Mouse (Mus musculus) thymus, postnatal 0 days (tissue): ENCODE results near the gene Pgm2l1. TPM values are rescaled to one million over a fixed set of nuclear protein-coding genes. Genes with fewer than 3 reads are reported as not detected.

Experiments
- DNase-seq: peaks from one replicate; pipeline ENCODE4 v3.0.0-alpha.2; 2015; ENCODE audit warnings: low spot score
- polyA plus RNA-seq: library from polyadenylated mRNA; unstranded; fragments of >200 nt; fragmentation: Nextera tagmentation; extraction: Ambion mirVana; gene quantifications from 2 replicates; pipeline ENCODE4 v1.2.1, GENCODE M21; 2015

Pgm2l1 gene
- polyA plus RNA-seq, 1 experiment from 2014 or later: 3.9 TPM

- no peak for DNase-seq
Observed at GRCm38 (mm10) chr7:100293546-100293945, 66.4 kb downstream of the Pgm2l1 start.

GRCm38 (mm10) chr7:100295745-100296144, 68.6 kb downstream of the Pgm2l1 start:
- no peak for DNase-seq

DNA sequence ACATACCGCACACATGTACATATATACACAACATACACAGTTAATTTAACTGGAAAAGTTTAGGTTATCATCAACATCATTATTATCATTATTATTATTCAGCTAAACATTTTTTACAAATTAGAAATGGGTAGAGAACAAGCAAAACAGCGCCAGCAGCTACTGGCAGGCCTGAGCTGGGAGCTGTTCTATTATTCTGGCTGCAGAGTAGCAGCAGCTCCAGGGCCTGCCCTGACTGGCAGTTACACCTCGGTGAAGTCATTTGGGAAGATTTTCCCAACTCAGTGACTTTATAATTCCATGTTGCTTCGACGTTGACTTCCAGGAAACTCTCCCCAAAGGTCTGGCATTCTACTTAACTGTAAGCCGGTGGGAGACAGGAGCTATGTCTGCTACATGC, 69.5 kb downstream of the Pgm2l1 start:
- DNase-seq: no peak

DNA sequence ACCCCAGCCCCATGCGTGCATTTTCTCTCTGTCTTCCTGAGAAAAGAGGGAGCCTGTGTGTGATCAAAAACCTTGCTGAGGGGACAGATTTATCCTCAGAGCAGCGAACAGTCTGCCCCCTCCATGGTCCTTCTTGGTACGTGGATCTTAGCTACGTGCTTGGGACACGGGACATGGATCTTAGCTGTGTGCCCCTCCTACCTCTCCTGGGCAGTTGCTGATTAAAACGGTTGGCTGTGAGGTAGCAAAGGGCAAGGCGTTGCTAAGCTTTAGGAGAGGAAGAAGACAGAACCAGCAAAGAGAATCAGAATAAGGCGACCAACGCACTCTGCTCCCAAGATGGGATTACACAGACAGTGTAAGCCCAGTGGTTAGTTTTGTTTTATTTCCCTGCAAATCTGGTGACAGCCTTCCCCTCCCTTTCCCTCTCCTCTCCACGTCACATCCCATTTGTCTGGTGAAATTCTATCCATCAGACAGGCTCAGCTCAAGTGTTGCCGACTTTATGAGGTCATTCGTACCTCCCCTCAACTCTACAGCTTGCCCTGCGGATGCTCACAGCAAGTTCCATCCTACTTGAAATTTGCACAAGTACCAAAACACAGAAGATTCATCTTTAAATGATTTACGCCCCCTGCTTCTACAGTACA, 71.8 kb downstream of the Pgm2l1 start:
- DNase-seq: no peak

GRCm38 (mm10) chr7:100301390-100301789, 74.2 kb downstream of the Pgm2l1 start:
- DNase-seq: no peak

DNA sequence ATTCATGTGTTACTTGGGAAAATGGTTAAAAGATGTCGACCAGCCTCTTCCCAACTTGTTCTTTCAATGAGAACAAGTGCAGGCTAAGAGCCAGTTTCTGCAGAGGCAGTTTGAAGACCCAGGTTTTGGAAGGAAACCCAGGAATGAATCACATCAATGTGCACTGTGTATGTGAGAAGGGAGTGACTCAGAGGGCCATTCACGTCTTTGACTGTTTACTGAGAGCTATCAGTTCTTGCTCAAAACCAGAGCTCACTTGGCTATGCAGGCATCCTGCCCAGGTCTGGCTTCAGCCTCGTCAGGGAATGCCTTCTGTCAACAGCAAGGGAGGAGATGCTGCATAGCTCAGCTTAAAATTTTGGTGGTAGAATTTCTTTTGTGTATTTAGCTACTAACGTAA, 75.1 kb downstream of the Pgm2l1 start:
- no peak for DNase-seq

GRCm38 (mm10) chr7:100305894-100306293, 78.7 kb downstream of the Pgm2l1 start:
- no peak for DNase-seq

DNA sequence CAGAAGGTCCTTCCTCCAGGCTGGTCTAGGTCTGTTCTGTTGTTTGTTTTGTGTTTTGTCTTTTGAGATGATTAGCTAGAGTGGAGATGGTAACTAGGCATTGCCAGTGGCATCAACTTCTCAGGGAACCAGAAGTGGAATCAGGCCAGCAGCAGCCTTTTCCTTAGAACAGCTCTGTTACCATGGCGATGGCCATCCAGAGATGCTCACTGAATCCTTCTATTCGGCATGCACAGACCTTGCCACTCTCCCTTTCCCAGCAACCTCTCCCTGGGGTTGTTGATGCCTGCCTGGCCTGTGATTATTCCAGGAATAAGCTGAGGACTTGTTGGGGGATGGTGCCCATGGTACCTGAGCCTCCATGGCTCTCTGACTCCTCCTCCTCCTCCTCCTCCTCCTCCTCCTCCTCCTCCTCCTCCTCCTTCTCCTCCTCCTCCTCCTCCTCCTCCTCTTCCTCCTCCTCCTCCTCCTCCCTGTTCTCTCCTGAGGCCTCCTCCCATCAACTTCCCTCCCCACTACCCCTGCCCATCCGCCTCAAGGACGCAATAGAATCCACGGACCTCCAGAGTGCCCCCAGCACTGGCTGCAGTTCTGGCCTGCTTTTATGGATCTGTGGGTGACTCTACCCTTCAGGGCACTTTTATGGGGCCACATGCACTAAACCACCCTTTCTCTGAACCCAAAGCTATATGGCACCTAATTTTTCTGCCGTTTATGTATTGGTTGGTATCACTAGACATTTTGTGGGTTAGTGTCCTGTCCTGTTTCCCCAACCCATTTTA, 80.9 kb downstream of the Pgm2l1 start:
- no peak for DNase-seq

DNA sequence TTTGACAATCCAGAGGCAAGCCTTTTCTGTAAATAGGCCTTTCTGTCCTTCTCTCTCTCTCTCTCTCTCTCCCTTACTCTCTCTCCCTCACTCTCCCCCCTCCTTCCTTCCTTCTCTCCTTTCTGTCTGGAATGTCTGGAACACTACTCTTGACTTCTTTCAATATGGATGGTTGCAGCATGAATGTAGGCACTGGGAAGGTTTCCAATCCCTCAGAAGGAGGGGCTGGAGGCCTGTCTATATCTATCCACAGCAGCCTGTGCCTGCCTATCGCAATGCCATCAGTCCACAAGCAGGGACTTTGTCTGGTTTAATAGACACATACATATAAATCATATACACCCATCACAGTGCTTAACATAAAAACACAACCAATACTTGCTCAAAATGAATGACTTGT, 82.0 kb downstream of the Pgm2l1 start:
- no peak for DNase-seq

GRCm38 (mm10) chr7:100309679-100310078, 82.5 kb downstream of the Pgm2l1 start:
- no peak for DNase-seq

DNA sequence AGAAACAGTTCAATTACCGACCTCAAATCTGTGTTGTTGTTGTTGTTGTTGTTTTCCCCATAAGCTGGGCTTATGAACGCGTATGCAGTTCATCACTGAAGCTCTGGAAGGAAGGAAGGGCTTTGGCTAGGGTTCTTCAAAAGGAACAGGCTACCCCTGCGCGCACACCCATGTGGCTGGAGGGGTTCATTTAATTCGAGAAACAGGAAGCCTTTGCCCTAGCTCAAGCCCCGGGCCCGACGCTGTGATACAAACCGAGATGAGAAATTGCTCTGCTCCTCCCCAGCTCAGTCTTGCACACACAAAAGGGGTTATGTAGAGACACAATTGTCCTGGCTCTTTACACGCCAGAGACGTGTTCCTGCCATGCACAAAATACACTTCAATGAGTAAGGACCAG, 83.1 kb downstream of the Pgm2l1 start:
- DNase-seq: no peak

GRCm38 (mm10) chr7:100312716-100313115, 85.5 kb downstream of the Pgm2l1 start:
- DNase-seq: no peak

- no peak for DNase-seq
Observed at GRCm38 (mm10) chr7:100316924-100317323, 89.7 kb downstream of the Pgm2l1 start.

- DNase-seq: no peak
Observed at GRCm38 (mm10) chr7:100317534-100317933, 90.3 kb downstream of the Pgm2l1 start.

DNA sequence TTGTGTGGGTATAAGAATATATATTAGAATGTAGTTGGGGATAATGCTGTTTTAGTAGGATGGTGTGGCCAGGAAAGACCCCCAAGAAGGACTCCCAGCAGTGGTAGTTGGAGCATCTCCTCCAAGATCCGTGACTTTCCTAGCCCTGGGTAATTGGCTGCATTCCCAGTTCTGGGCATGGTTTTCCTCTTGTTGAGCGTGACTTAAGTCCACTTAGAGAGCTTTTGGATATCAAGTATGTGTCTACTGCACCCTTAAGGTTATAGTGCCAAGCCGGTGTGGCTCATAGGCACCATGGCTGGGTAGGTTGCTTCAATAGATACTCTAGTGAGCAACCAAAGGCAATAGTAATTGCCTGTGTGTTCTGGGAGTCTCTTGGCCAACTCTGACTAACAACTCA, 96.5 kb downstream of the Pgm2l1 start:
- no peak for DNase-seq

DNA sequence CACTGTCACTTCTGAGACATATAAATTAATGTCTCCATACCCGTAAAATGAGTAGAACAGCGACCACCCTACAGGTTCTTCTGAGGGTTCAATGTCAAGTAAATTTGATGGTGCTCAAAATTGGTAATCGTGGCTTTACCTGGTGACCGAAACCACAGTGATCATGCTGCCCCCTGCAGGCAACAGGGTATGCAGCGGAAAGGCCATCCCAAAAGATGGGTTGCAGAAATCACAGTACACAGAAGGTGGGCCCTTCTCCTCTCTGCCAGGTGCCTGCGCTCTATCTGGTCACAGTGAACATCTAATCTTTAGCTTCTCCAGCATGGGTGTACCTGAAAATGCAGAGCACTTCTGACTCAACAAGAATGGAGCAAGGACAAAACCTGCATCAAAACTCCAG, 98.3 kb downstream of the Pgm2l1 start:
- peak; percentile 5 for DNase-seq

DNA sequence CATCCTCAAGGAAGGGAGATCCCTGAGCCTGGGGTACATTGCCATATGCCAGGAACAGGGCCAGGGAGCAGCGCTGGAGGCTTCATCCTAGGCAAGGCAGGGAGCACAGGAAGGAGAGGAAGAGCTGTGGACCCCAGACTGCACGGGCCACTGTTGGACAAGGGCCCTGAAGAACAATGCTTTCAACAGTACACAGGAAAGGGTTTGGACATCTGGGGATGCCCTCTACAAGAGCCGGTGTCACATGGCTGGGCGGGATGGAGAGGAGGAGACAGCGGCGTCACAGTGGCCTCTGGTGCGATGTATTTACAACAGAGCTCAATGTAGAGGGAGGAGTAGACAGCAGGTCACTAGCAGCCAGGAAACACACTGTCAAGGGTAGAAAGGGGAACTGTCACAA, 100.3 kb downstream of the Pgm2l1 start:
- DNase-seq: no peak

Other genes starting within 250 kb of the Pgm2l1 start
- 5.0 and 7.0 TPM in 2 replicates for gene Rnf169, start 246.9 kb upstream of the Pgm2l1 start, polyA plus RNA-seq
- 0.08 TPM in 1 of 2 replicates, not detected in the other for gene Chrdl2, start 221.2 kb upstream of the Pgm2l1 start, polyA plus RNA-seq
- gene Pold3, start 105.8 kb upstream of the Pgm2l1 start, polyA plus RNA-seq: 53.2 and 57.2 TPM in 2 replicates
- 8.3 and 9.0 TPM in 2 replicates for gene Lipt2, start 68.1 kb upstream of the Pgm2l1 start, polyA plus RNA-seq
- 1.7 and 2.3 TPM in 2 replicates for gene Kcne3, start 50.9 kb upstream of the Pgm2l1 start, polyA plus RNA-seq
- gene P4ha3, start 58.1 kb downstream of the Pgm2l1 start, polyA plus RNA-seq: 2.7 and 3.0 TPM in 2 replicates
- 20.5 and 20.6 TPM in 2 replicates for gene C2cd3, start 144.8 kb downstream of the Pgm2l1 start, polyA plus RNA-seq
- gene Ppme1, start 144.9 kb downstream of the Pgm2l1 start, polyA plus RNA-seq: 41.5 and 48.4 TPM in 2 replicates
- gene Ucp3, start 245.6 kb downstream of the Pgm2l1 start, polyA plus RNA-seq: 0.12 and 0.14 TPM in 2 replicates